Mouse (Mus musculus): ENCODE data around the gene Tfr2. TPM values are rescaled to one million over a fixed set of nuclear protein-coding genes. Genes with fewer than 3 reads are reported as not detected.

Gene Tfr2
- 0.87 TPM for polyA plus RNA-seq (2017; shearing (Covaris generic))

DNA sequence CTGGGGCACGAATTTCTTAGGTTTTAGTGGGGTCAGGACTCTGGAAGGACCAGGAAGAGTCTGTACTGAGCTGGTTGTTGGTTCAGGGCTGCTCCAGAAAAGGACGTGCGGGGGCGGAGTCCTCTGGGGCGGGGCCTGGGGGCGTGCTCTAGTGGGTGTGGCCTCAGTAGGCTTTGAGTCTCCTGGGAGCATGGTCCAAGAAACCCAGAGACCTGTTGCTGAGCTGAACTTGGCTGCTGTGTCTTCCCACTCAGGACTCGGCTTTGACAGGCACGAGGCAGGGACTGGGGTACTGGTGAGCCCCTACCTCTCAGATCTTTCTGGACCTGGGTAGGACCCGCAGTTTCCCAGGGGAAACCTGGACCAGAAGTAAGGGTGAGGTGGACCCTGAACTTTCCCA lies at the start of gene Tfr2:
Tfr2 (plus strand) TSS at position 176 of the 400 bp plus-strand sequence.

DNA sequence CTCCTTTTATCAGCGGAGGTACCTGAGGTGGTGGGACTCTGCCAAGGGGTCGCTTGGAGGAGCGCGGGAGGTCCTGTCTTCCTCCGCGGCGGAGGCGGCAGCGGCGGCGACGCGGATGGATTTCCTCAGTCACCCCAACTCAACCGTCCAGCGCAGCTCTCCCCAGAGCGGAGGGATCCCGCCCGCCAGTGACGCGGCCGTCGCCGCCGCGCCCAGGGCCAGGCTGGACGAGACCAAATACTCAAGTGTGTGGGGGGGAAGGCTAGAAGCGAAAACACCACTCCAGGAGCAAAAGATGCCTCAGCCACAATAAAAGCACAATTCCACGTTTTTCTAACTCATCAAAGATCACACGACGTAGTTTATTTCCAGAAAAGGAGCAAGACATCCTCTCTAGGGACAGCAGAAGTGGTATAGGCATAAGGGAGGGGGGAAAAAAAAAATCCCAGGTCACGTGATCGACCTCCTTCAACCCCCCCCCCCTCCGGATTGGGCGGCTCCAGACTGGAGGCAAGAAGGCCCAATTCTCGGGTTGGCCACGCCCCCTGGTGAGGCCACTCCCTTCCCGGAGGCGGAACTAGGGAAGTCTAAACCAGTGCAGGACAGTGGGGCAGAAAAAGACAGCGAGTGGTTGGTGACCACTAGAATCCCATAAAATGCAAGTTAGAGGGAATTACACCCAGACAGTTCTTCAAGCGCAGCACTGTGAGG lies 36.4 kb upstream of the Tfr2 start, which contains the start of the genes Epo and Gnb2:
Epo (minus strand) TSS at position 126 of the 711 bp plus-strand sequence.
Gnb2 (minus strand) TSS at position 394 of the 711 bp plus-strand sequence.

DNA sequence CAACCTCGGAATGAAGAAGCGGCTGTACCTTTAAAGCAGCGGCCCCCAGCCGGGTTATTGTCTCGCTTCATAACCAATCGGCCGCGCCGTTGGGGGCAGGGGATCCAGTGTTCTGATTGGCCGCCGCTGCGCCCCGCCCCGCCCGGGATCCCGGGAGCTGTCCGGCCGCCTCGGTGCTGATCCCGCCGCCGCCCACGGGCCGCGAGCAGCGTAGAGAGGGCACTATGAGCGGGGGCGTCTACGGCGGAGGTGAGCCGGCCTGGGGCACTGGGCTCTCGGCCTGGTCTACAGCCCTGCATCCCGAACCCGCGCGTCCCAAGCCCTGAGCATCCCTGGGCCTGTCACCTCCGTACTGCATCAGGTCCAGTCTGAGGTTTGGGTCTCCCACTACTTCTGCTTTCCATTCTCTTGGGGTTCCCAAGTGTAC lies 16.2 kb upstream of the Tfr2 start, which contains the start of gene Actl6b:
Actl6b (plus strand) TSS at position 107 of the 427 bp plus-strand sequence.

DNA sequence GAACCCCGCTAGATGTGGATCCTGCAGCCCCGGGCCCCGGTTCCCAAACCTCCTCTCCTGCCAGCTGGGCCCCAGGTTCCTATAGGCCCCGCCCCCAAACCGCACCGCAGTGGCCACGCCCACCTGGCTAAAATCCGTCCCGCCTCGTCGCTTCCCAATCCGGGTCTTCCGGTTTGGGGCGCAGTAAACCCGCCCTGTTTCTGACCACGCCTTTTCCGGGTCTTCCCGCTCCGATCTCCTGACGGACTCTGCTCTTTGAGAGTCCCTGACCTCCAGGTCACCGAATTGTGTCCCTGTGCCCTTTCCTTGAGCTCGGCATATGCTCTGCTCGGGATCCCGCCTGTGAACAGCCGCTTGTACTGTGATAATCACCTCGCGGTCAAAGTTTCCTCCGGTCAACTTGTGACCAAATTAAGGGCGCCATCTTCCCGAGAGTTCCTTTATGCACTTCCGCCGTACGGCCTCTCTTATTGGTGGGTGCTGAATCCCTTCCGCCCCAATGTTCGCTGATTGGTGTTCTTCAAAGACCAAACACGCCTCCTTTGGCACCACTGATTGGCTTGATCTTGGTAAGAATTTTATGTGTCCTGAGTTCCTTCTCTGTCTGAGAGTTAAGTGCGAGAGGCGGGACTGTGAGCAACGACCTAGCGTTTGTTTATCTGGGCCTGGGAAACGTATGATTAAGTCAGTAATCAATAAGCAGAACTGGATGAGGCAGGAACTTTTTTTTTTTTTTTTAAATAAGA lies 31.2 kb downstream of the Tfr2 start, which contains the start of gene Mospd3:
Mospd3 (minus strand) TSS at position 440 of the 746 bp plus-strand sequence.

DNA sequence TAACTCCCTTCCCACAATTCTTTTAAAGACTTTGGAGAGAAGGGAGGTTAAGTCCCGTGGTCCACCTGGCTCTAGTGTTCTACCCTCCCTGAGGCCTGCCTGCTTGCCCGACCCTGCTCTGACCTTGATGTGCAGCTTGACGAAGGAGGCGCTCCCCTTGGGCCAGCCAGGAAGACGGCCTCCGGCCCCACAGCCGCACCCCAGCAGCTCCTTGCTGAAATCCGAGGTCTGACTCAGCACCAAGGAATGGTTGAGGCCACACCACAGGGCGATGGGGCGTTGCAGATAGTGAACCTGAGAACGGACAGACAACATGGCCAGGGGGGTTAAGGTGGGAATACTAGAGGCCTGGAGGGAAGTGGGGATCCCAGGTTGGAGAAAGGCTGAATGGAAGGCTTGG lies 43.9 kb downstream of the Tfr2 start, which contains the start of gene Pcolce:
Pcolce (minus strand) TSS at position 235 of the 400 bp plus-strand sequence.

DNA sequence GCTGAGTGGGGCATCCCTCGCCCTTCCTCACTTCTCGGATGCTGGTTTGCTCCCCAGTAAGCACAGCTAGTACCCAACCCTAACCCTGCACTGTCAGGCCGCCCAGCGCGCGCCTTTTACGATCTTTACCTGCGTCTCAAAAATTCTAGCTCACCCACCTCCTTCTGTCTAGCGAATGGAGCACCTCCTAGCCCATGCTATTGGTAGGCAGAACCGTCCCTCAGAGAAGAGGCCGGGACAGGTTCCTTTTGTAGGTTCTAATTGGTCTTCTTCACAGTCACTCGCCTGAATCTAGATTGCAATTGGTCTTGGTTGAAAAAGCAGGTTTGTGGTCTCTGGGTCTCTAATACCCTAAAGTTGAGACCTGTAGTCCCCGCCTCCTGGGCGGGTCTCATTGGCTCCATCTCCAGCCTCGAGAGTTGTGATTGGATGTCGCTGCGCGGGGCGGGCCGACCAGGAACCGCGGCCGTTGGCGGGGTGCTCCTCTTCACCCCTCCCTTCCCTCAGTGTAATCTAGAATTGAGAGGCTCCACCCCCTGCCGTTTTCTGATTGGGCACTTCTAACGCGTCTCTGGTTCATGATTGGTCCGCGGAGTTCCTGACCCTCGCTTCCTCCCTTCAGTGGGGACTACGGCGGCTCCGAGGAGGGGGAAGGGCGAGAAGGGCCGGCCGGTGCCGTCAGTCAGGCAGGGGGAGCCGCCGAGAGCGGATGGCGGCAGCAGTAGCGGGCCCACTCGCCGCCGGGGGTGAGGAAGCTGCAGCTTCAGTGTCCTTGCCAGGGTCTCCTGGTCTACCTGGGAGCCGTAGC lies 59.1 kb downstream of the Tfr2 start, which contains the start of the genes Fbxo24, Lrch4 and Gm20605:
Fbxo24 (minus strand) TSS at position 505 of the 808 bp plus-strand sequence.
Lrch4 (plus strand) TSS at position 624 of the 808 bp plus-strand sequence.
Gm20605 (plus strand) TSS at position 678 of the 808 bp plus-strand sequence.

Other genes starting within 250 kb of the Tfr2 start
- 29.4 TPM for gene Slc12a9, start 236.2 kb upstream of the Tfr2 start, polyA plus RNA-seq (2017; shearing (Covaris generic))
- gene Ephb4, start 219.7 kb upstream of the Tfr2 start, polyA plus RNA-seq (2017; shearing (Covaris generic)) = not detected
- gene Zan, start 92.8 kb upstream of the Tfr2 start, polyA plus RNA-seq (2017; shearing (Covaris generic)) = 0.31 TPM
- gene Pop7, start 67.3 kb upstream of the Tfr2 start, polyA plus RNA-seq (2017; shearing (Covaris generic)) = 55.9 TPM
- gene Gigyf1, start 51.3 kb upstream of the Tfr2 start, polyA plus RNA-seq (2017; shearing (Covaris generic)) = 4.2 TPM
- not detected for gene Epo, start 36.6 kb upstream of the Tfr2 start, polyA plus RNA-seq (2017; shearing (Covaris generic))
- 123 TPM for gene Gnb2, start 36.3 kb upstream of the Tfr2 start, polyA plus RNA-seq (2017; shearing (Covaris generic))
- not detected for gene Actl6b, start 16.3 kb upstream of the Tfr2 start, polyA plus RNA-seq (2017; shearing (Covaris generic))
- 104 TPM for gene Mospd3, start 31.2 kb downstream of the Tfr2 start, polyA plus RNA-seq (2017; shearing (Covaris generic))
- 1.0 TPM for gene Pcolce, start 43.9 kb downstream of the Tfr2 start, polyA plus RNA-seq (2017; shearing (Covaris generic))
- 0.86 TPM for gene Fbxo24, start 59.2 kb downstream of the Tfr2 start, polyA plus RNA-seq (2017; shearing (Covaris generic))
- gene Lrch4, start 59.3 kb downstream of the Tfr2 start, polyA plus RNA-seq (2017; shearing (Covaris generic)) = 327 TPM
- gene Gm20605, start 59.3 kb downstream of the Tfr2 start, polyA plus RNA-seq (2017; shearing (Covaris generic)) = 87.2 TPM
- 141 TPM for gene Sap25, start 71.5 kb downstream of the Tfr2 start, polyA plus RNA-seq (2017; shearing (Covaris generic))
- not detected for gene Irs3, start 75.9 kb downstream of the Tfr2 start, polyA plus RNA-seq (2017; shearing (Covaris generic))
- gene Agfg2, start 114.9 kb downstream of the Tfr2 start, polyA plus RNA-seq (2017; shearing (Covaris generic)) = 21.6 TPM
- 0.98 TPM for gene Nyap1, start 171.8 kb downstream of the Tfr2 start, polyA plus RNA-seq (2017; shearing (Covaris generic))
- 441 TPM for gene Tsc22d4, start 175.9 kb downstream of the Tfr2 start, polyA plus RNA-seq (2017; shearing (Covaris generic))
- gene Ppp1r35, start 209.0 kb downstream of the Tfr2 start, polyA plus RNA-seq (2017; shearing (Covaris generic)) = 21.1 TPM
- 19.8 TPM for gene Mepce, start 217.8 kb downstream of the Tfr2 start, polyA plus RNA-seq (2017; shearing (Covaris generic))
- gene Zcwpw1, start 218.0 kb downstream of the Tfr2 start, polyA plus RNA-seq (2017; shearing (Covaris generic)) = 13.7 TPM

All from CD4-positive, CD25-positive, alpha-beta regulatory T cell, adult 9 weeks (primary cell).